Mouse (Mus musculus): ENCODE results near the gene Hsf4. TPM values are rescaled to one million over a fixed set of nuclear protein-coding genes. Genes with fewer than 3 reads are reported as not detected.

Gene Hsf4
- polyA plus RNA-seq (2012): 0.05 and 0.12 TPM in 2 replicates

GRCm38 (mm10) chr8:105269461-105269947 lies at the start of gene Hsf4:
Gene Hsf4, plus strand, starts transcription at chr8:105269801.

GRCm38 (mm10) chr8:105224413-105225271 lies 45.0 kb upstream of the Hsf4 start, which contains the start of gene D230025D16Rik:
Gene D230025D16Rik, plus strand, starts transcription at chr8:105225145.

GRCm38 (mm10) chr8:105254966-105255350 lies 14.6 kb upstream of the Hsf4 start, which contains the start of gene B3gnt9:
Gene B3gnt9, minus strand, starts transcription at chr8:105255153.

GRCm38 (mm10) chr8:105264024-105264982 lies 5.3 kb upstream of the Hsf4 start, which contains the start of the genes Tradd and Fbxl8:
Gene Tradd, minus strand, starts transcription at chr8:105264609.
Gene Fbxl8, plus strand, starts transcription at chr8:105264648.

GRCm38 (mm10) chr8:105275840-105276239 lies 6.2 kb downstream of the Hsf4 start, which contains the start of gene Nol3:
Gene Nol3, plus strand, starts transcription at chr8:105276140.

GRCm38 (mm10) chr8:105289805-105290460 lies 20.3 kb downstream of the Hsf4 start, which contains the start of gene 4931428F04Rik:
Gene 4931428F04Rik, minus strand, starts transcription at chr8:105289864.

GRCm38 (mm10) chr8:105295895-105296573 lies 26.4 kb downstream of the Hsf4 start, which contains the start of gene Exoc3l:
Gene Exoc3l, minus strand, starts transcription at chr8:105296101.

GRCm38 (mm10) chr8:105297511-105298192 lies 28.1 kb downstream of the Hsf4 start, which contains the start of gene E2f4:
Gene E2f4, plus strand, starts transcription at chr8:105297663.

GRCm38 (mm10) chr8:105305211-105306145 lies 35.9 kb downstream of the Hsf4 start, which contains the start of gene Elmo3:
Gene Elmo3, plus strand, starts transcription at chr8:105305601.

Other genes with a start within 250 kb of the Hsf4 start
- gene Ces3a, start 221.2 kb upstream of the Hsf4 start, polyA plus RNA-seq (2012): not detected in 2 replicates
- gene Ces3b, start 186.0 kb upstream of the Hsf4 start, polyA plus RNA-seq (2012): not detected in 2 replicates
- gene Ces4a, start 138.0 kb upstream of the Hsf4 start, polyA plus RNA-seq (2012): not detected in 2 replicates
- 37.9 and 39.6 TPM in 2 replicates for gene Cbfb, start 99.1 kb upstream of the Hsf4 start, polyA plus RNA-seq (2012)
- gene D230025D16Rik, start 44.7 kb upstream of the Hsf4 start, polyA plus RNA-seq (2012): 5.9 and 6.6 TPM in 2 replicates
- 2.3 and 3.5 TPM in 2 replicates for gene B3gnt9, start 14.6 kb upstream of the Hsf4 start, polyA plus RNA-seq (2012)
- 29.0 and 32.2 TPM in 2 replicates for gene Tradd, start 5.2 kb upstream of the Hsf4 start, polyA plus RNA-seq (2012)
- gene Fbxl8, start 5.2 kb upstream of the Hsf4 start, polyA plus RNA-seq (2012): 6.1 and 10.2 TPM in 2 replicates
- gene Nol3, start 6.3 kb downstream of the Hsf4 start, polyA plus RNA-seq (2012): 0.22 TPM in 1 of 2 replicates, not detected in the other
- gene 4931428F04Rik, start 20.1 kb downstream of the Hsf4 start, polyA plus RNA-seq (2012): 3.8 and 4.6 TPM in 2 replicates
- 5.4 and 6.5 TPM in 2 replicates for gene Exoc3l, start 26.3 kb downstream of the Hsf4 start, polyA plus RNA-seq (2012)
- gene E2f4, start 27.9 kb downstream of the Hsf4 start, polyA plus RNA-seq (2012): 60.7 and 71.9 TPM in 2 replicates
- gene Elmo3, start 35.8 kb downstream of the Hsf4 start, polyA plus RNA-seq (2012): 1.5 and 2.0 TPM in 2 replicates
- gene Lrrc29, start 56.5 kb downstream of the Hsf4 start, polyA plus RNA-seq (2012): 1.2 and 1.3 TPM in 2 replicates
- gene Tmem208, start 56.6 kb downstream of the Hsf4 start, polyA plus RNA-seq (2012): 23.7 and 24.6 TPM in 2 replicates
- 23.7 and 27.7 TPM in 2 replicates for gene Fhod1, start 78.2 kb downstream of the Hsf4 start, polyA plus RNA-seq (2012)
- 2.1 and 2.9 TPM in 2 replicates for gene Slc9a5, start 79.0 kb downstream of the Hsf4 start, polyA plus RNA-seq (2012)
- gene Plekhg4, start 103.5 kb downstream of the Hsf4 start, polyA plus RNA-seq (2012): 0.06 and 0.10 TPM in 2 replicates
- gene Kctd19, start 143.7 kb downstream of the Hsf4 start, polyA plus RNA-seq (2012): not detected in 2 replicates
- 0.42 and 0.69 TPM in 2 replicates for gene Lrrc36, start 143.8 kb downstream of the Hsf4 start, polyA plus RNA-seq (2012)
- 1.6 and 2.3 TPM in 2 replicates for gene Tppp3, start 201.7 kb downstream of the Hsf4 start, polyA plus RNA-seq (2012)
- 15.9 and 23.7 TPM in 2 replicates for gene Zdhhc1, start 227.1 kb downstream of the Hsf4 start, polyA plus RNA-seq (2012)
- gene Hsd11b2, start 249.0 kb downstream of the Hsf4 start, polyA plus RNA-seq (2012): 0.16 TPM in 1 of 2 replicates, not detected in the other

All from megakaryocyte-erythroid progenitor cell, adult 5 weeks (primary cell).